Mouse (Mus musculus) kidney, embryonic 16.5 days (tissue): Measurements from ENCODE around the gene Cped1. TPM values are rescaled to one million over a fixed set of nuclear protein-coding genes. Genes with fewer than 3 reads are reported as not detected.

ENCODE experiments used
- ATAC-seq: fragments of 200-750 bp; cut with Nextera tagmentation; 2 replicates; pipeline ENCODE4 v1.8.0; 2017; ENCODE audit warnings: moderate TSS enrichment; ENCODE audit not compliant: low FRiP score, low TSS enrichment
- H3K27ac ChIP-seq: fragments of 300-500 bp; sonication (generic); 2 replicates; pipeline ENCODE4 v1.5.1; 2014; ENCODE audit warnings: low read length
- H3K27me3 ChIP-seq: fragments of 300-500 bp; sonication (generic); 2 replicates; pipeline ENCODE4 v1.6.1; 2014; ENCODE audit warnings: low read length, control low read depth, mixed read lengths; ENCODE audit not compliant: insufficient read depth
- H3K36me3 ChIP-seq: fragments of 300-500 bp; sonication (generic); 2 replicates; pipeline ENCODE4 v1.6.1; 2014; ENCODE audit warnings: low read length, control low read depth, mixed read lengths; ENCODE audit not compliant: insufficient read depth
- H3K4me1 ChIP-seq: fragments of 300-500 bp; sonication (generic); 2 replicates; pipeline ENCODE4 v1.6.1; 2014; ENCODE audit warnings: low read length, control low read depth, mixed read lengths; ENCODE audit not compliant: insufficient read depth
- H3K4me2 ChIP-seq: fragments of 300-500 bp; sonication (generic); replicated peaks from 2 replicates; pipeline ENCODE4 v1.6.1; 2014; ENCODE audit warnings: low read depth, low read length
- H3K4me3 ChIP-seq: fragments of 300-500 bp; sonication (generic); 2 replicates; pipeline ENCODE4 v1.5.1; 2014; ENCODE audit warnings: mild to moderate bottlenecking, low read length
- H3K9ac ChIP-seq: fragments of 300-500 bp; sonication (generic); replicated peaks from 2 replicates; pipeline ENCODE4 v1.6.1; 2014; ENCODE audit warnings: low read length
- H3K9me3 ChIP-seq: fragments of 300-500 bp; sonication (generic); 2 replicates; pipeline ENCODE4 v1.6.1; 2016; ENCODE audit warnings: low read length, control low read depth
- WGBS: fragments of 180-500 bp; shearing (Covaris S2); extraction: QIAGEN DNeasy Blood & Tissue Kit; methylation state at CpG from one replicate; pipeline ENCODE4 v1.1.7; 2014; 5-methylcytosine and 5-hydroxymethylcytosine counted together
- polyA plus RNA-seq: library from polyadenylated mRNA; unstranded; fragments of >200 nt; fragmentation: Nextera tagmentation; extraction: Ambion mirVana; gene quantifications from 2 replicates; pipeline ENCODE4 v1.2.1, GENCODE M21; 2015

Gene Cped1
- polyA plus RNA-seq, 1 experiment from 2014 or later = 35.4 TPM

DNA sequence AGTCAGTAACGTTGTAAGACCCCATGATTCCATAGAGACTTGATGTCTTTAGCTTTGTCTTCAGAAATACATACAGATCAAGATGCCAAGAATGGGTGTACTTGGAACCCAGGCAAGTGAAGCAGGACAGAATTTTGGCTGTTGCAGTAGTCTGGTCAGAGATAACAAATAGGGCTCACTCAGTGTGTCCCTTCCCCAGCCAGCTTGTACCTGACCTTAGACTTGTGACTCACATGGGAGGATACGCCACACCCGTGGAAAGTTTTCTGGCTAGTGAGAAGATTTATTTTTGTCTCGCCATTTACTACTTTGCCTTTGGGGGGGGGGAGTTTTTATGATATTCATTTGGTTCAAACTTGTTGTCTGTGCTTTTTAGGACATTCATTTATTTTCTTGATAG lies 78.6 kb downstream of the Cped1 start:
- Histone ChIP-seq H3K27me3 (no peaks in the 10 kb centered on the region), H3K36me3 (no peaks in the 10 kb centered on the region), H3K9ac (no peak overlapping the region), H3K27ac (no peak overlapping the region), H3K4me1 (no peaks in the 10 kb centered on the region), H3K9me3 (no peaks in the 10 kb centered on the region), H3K4me2 (no peak overlapping the region), H3K4me3 (no peak overlapping the region)
- ATAC-seq = 0 out of 2 replicates have a peak, but pooled peaks have one; percentile 42
- WGBS = 44% methylated on average over 4 of the region's 4 CpGs

DNA sequence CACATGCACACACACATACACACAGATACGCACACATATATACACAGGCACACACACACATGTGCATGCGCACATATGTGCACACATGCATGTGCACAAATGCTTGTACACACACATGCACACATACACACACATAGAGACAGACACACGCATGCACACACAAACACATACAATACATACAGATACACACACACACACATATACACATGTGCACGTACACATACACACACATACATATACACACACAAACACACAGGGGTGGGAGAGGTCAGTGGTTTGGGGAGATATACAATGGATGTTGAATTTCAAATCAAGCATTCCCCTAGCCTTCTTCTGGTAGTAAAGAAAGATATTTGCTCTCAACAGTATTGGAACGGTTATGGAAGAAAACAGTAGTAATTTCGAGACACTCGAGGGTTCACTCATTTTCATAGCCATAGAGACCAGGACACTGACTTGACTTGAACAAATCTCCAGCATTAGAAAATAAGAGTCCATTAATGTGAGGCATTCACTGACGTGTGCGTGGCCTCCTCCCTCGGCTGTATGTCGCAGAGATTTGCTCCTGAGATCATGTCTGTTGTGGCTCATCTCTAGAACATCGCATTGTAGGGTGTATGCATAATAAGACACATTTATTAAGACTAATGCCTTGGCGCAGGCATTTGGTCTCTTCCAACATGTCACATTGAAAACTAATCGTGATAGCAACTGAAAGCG lies 85.0 kb downstream of the Cped1 start:
- WGBS = 81% methylated on average over 15 of the region's 15 CpGs

DNA sequence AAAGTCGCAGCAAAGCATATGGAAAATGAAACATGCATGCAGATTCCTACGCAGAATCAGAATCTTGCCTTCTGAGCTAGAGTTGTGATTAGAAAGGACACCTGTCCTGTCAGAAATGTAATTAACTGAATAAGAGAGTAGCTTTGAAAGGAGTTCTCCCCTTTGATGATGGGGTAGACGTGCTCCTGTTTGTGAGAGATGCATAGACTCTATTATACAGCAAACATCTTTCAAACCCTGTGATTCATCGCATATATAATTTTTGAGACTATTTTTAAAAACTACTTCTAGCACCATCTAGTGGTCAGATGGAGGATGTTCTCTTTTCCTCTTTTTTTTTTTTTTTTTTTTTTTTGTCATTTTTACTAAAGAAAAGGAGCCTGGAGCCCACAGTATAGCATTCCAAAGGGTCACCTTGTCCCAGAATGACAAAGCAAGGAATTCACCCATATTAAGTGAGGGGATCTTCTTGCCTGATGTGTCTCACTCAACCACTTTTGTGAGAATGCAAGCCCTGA lies 85.7 kb downstream of the Cped1 start:
- Histone ChIP-seq H3K27me3 (no peaks in the 10 kb centered on the region), H3K4me2 (peak overlapping the region; percentile 20; the same call in 1 of the 2 replicates), H3K4me3 (no peak overlapping the region; the same call in 1 of the 2 replicates), H3K9me3 (no peaks in the 10 kb centered on the region), H3K4me1 (no peaks in the 10 kb centered on the region), H3K36me3 (no peaks in the 10 kb centered on the region), H3K9ac (no peak overlapping the region), H3K27ac (no peak overlapping the region)
- 39% methylated on average over 4 of the region's 4 CpGs for WGBS
- no peak for ATAC-seq

More for the DNA sequence above, 85.0 kb downstream of the Cped1 start:
- Histone ChIP-seq H3K9ac (no peak overlapping the region), H3K36me3 (no peaks in the 10 kb centered on the region), H3K4me3 (no peak overlapping the region; the same call in 1 of the 2 replicates), H3K4me2 (peak overlapping the region; percentile 20; the same call in 1 of the 2 replicates), H3K4me1 (no peaks in the 10 kb centered on the region), H3K9me3 (no peaks in the 10 kb centered on the region), H3K27me3 (no peaks in the 10 kb centered on the region), H3K27ac (no peak overlapping the region)
- no peak for ATAC-seq

DNA sequence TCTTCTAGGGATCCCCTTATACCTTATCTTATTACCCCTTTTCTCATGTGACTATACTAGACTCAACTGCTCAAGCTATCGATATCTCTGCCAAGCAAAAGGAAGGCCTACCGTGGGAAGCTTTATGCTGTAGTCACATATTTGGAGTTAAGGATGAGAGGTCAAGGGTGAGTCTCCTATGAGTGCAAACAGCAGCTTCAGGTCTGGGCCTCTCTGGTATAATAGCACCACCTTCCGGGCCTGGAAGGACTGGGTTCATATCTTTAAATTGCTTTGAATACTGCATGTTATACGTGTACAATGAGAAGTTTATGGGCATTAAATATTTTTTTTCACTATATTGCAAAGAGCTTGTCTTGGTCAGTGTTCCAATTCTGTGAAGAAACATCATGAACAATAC lies 87.0 kb downstream of the Cped1 start:
- Histone ChIP-seq H3K27ac (no peak overlapping the region), H3K27me3 (no peaks in the 10 kb centered on the region), H3K4me3 (no peak overlapping the region), H3K9me3 (no peaks in the 10 kb centered on the region), H3K36me3 (no peaks in the 10 kb centered on the region), H3K4me1 (no peaks in the 10 kb centered on the region), H3K9ac (no peak overlapping the region), H3K4me2 (no peak overlapping the region)
- 81% methylated on average over 4 of the region's 4 CpGs for WGBS
- ATAC-seq = no peak

DNA sequence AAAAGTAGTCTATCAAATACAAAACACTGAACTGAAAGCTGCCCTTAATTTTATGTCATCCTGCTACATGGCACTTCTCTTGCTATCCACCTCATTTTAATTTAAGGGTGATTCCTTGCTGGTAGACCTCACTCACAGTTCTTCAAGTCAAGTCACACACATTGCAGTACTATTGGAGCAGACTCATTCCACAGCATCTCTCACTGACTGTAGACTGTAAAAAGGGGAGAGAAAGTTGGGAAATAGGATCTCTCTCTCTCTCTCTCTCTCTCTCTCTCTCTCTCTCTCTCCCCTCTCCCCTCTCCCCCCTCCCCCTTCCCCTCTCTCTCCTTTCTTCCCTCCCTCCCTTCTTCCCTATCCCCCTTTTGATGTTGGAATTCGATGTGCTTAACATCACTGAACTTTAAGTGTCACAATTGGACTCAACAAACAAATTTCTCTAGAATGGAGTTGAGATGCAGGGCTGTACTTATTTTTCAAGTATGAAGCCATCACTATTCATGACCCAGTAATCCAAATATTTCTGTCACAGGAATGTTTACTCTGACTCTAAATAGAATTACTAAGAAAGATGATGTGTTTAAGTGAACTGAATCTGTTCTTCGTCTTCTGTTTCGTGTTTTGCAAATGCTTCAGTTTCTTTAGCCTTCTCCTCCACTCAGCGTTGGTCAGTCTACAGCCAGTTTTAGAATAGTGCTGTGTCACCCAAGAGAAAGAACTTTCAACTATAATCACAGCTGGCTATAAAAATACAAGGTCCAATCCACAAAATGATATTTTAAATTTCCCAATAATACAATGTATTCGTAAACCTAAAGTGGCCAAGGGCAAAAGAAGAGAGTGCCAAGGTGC lies 88.7 kb downstream of the Cped1 start:
- H3K4me1 ChIP-seq = no peaks in the 10 kb centered on the region
- H3K4me2 ChIP-seq = no peak overlapping the region
- H3K27me3 ChIP-seq = no peaks in the 10 kb centered on the region
- no peaks in the 10 kb centered on the region for H3K9me3 ChIP-seq
- no peak overlapping the region for H3K4me3 ChIP-seq
- no peaks in the 10 kb centered on the region for H3K36me3 ChIP-seq
- WGBS = 81% methylated on average over 5 of the region's 5 CpGs
- ATAC-seq = no peak
- no peak overlapping the region for H3K9ac ChIP-seq
- no peak overlapping the region for H3K27ac ChIP-seq

DNA sequence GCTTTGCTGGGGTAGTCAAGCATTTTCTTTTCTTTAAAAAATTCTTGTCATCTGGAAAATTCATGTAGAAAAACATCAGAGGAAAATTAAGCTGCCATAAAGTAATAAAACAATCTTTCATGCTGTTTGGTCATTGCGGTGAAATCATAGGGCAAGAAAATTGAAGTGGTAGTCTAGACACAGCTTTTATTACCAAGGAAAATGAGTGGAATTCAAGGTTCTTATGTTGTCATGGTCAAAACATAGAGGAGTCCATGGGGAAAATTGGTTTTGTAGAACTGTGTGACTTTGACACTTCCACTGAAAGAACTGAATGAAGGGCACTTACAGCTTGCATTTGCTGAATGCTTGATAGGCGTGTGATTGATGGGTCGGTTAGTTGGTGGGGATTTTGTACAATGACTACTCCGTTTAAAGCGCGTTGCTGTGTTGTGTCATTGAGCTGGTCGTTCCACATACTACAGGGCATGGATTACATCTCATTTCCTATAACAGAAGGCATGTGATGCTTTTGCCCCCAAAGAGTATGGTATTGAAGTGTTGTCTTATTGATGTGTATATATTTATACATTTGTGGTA lies 93.1 kb downstream of the Cped1 start:
- no peak overlapping the region for H3K4me2 ChIP-seq
- ATAC-seq = no peak
- WGBS = 90% methylated on average over 7 of the region's 7 CpGs
- no peak overlapping the region for H3K4me3 ChIP-seq
- H3K27ac ChIP-seq = no peak overlapping the region
- no peaks in the 10 kb centered on the region for H3K36me3 ChIP-seq
- H3K9me3 ChIP-seq = no peaks in the 10 kb centered on the region
- no peaks in the 10 kb centered on the region for H3K27me3 ChIP-seq
- H3K9ac ChIP-seq = no peak overlapping the region
- H3K4me1 ChIP-seq = no peaks in the 10 kb centered on the region

DNA sequence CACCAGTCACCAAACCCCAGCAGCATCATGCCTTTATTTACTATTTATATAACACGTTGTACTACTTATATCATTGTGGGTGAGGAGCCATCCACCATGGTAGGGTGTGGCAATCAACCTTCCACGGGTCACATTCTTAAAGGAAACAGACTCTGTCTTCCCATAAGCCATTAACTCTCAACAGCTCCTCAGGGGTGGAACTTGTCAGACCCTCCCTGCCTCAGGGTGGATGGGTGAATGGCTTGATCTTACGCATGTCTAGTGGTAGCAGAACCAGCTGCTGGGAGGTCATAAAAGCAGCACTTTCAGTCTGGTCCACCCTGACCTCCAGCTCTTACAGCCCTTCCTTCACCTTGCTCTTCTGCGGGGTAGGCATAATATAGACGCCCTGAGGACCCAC lies 100.3 kb downstream of the Cped1 start:
- Histone ChIP-seq H3K36me3 (0 out of 2 replicates have a peak, but pooled peaks cover 3% of the 10 kb centered on the region), H3K27me3 (no peaks in the 10 kb centered on the region), H3K9ac (no peak overlapping the region), H3K4me3 (no peak overlapping the region), H3K27ac (no peak overlapping the region), H3K4me2 (no peak overlapping the region), H3K9me3 (no peaks in the 10 kb centered on the region), H3K4me1 (no peaks in the 10 kb centered on the region)
- no peak for ATAC-seq
- 66% methylated on average over 5 of the region's 5 CpGs for WGBS

DNA sequence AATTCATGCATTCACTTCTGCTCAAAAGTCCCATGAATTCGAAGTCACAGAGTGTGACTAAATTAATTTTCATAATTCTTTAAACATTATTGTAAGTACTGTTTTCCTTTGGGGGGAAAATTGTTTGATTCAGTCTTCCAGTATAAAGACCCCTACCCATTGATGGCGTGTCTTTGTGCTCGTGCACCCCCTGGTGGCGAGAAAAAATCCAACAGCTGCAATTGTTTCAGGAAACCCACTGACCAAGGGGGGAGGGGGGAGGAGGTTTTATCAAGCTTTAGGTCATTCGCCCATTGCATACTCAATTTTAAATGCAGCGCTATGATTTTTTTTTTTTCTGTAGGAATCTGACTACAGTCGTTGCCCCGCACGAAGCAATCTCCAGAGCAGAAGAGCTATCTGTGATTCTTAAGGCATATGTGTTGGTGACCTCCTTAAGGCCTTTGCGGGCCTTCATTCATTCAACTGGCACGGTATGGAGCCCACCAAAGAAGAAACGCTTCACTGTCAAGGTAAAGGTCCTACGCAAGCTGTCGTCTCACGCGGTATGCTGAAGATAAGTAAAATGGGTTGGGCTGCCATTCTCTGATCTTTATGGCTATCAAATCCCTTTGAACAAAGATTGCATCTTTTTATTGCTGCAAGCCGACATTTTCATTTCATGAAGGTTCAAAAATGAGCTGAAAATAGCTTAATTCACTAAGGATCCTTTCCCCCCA lies 102.8 kb downstream of the Cped1 start:
- Histone ChIP-seq H3K9ac (no peak overlapping the region), H3K27ac (no peak overlapping the region), H3K4me3 (no peak overlapping the region), H3K27me3 (no peaks in the 10 kb centered on the region), H3K9me3 (no peaks in the 10 kb centered on the region), H3K4me1 (no peaks in the 10 kb centered on the region), H3K36me3 (0 out of 2 replicates have a peak, but pooled peaks cover 3% of the 10 kb centered on the region), H3K4me2 (no peak overlapping the region)
- ATAC-seq = no peak
- WGBS = 53% methylated on average over 17 of the region's 17 CpGs

DNA sequence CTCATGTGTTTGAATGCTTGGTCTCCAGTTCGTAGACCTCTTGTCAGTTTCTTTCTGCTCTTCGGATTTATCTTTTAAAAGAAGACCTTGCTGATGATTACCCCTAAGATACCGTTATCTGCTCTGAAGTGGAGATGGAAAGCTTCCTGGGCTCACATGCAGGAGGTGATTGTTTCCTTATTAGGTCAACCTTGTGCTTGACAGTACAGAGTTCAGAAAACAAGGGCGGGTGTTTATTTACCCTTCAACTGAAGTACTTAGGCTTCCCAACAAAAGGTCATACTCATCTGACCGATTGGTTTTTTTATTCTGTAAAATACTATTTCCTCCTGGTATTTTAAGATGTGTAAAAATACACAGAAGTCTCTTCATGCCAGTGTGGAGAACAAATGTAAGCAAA lies 106.1 kb downstream of the Cped1 start:
- H3K27ac ChIP-seq = no peak overlapping the region
- no peak overlapping the region for H3K4me3 ChIP-seq
- H3K4me1 ChIP-seq = no peaks in the 10 kb centered on the region
- 0 out of 2 replicates have a peak, but pooled peaks cover 3% of the 10 kb centered on the region for H3K36me3 ChIP-seq
- no peak overlapping the region for H3K4me2 ChIP-seq
- no peak for ATAC-seq
- 80% methylated on average over 5 of the region's 5 CpGs for WGBS
- H3K27me3 ChIP-seq = no peaks in the 10 kb centered on the region
- no peak overlapping the region for H3K9ac ChIP-seq
- H3K9me3 ChIP-seq = no peaks in the 10 kb centered on the region
